Mouse (Mus musculus): ENCODE measurements around the gene Gstt3. TPM values are rescaled to one million over a fixed set of nuclear protein-coding genes. Genes with fewer than 3 reads are reported as not detected.
"Not testable (repeated sequence)": the region's sequence is repeated elsewhere in the genome, so short reads cannot be mapped to it uniquely, and the experiment has no call there.

The Gstt3 gene
- total RNA-seq, 2 experiments from 2014 or later = 19.5 to 30.6 TPM

GRCm38 (mm10) chr10:75785442-75785841 lies 4.2 kb upstream of the Gstt3 start:
- DNase-seq (ENCODE audit: low spot score in 2 of 2) = no peak

DNA sequence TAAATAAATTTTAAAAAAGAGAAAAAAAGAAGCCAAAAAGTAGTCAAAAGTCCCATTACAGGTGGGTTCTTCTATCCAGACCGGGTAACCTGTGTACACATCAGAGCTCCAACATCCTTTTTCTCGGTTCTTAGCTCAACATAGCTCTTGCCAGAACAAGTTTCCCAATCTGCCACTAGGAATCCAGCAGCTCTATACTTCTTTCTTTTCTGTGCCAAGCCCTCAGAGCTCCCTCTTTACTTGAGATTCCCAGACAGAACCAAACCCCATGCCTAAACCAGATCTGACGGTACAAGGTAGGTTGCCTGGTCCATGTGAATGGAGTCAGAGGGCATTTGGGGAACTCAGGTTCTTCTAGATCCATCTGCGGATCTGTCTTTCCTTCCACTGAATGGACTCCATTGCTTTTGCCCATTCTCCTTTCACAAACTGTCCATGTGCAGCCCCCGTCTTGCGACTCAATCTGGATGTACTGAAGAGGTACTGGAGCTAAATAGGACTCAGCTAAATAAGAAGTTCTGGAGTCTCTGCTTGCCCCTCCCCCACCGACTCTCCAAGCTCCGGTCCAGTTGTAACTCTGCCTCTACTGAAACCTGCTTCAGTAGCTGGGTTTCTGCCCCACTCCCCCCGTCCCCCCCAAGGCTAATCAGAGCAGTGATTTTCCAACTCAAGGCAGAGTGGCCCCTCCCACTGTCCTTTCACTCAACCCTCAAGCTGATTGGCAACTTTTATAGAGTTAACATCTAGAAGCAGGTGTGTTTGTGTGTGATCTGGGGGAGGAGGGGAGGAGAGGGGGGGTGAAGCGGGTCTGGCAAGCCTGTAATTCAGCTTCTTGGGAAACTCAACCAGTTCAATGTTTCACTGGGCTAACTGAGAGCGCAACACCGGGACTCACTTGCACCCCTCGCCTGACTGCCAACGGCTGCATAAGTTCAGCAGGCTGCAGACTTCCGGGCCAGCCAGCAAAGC lies 1.7 kb downstream of the Gstt3 start:
- no peak for DNase-seq (ENCODE audit: low spot score in 2 of 2)

GRCm38 (mm10) chr10:75777885-75778284 lies 3.3 kb downstream of the Gstt3 start:
- no peak for DNase-seq (ENCODE audit: low spot score in 2 of 2)

DNA sequence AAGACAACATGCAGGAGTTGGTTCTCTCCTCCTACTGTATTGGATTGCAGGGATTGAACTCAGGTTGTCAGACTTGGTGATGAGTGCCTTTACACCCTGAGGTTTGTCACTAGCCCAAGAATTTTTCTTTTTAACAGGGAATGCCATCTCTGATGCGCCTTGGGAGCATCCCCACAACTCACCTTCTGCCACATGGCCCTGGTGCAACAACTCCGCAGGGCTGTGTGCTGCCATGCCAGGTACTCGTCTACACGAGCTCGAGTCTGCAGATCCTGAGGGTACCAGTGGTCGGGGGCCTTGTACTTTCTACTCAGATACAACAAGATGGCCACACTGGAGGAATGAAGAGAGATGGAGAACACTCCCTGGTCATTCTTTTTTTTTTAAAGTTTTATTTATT lies 4.7 kb downstream of the Gstt3 start:
- no peak for DNase-seq (ENCODE audit: low spot score in 2 of 2)

- DNase-seq (ENCODE audit: low spot score in 2 of 2) = no peak
Observed at GRCm38 (mm10) chr10:75774587-75774986, 6.6 kb downstream of the Gstt3 start.

GRCm38 (mm10) chr10:75774102-75774501 lies 7.1 kb downstream of the Gstt3 start:
- DNase-seq (ENCODE audit: low spot score in 2 of 2) = no peak

DNA sequence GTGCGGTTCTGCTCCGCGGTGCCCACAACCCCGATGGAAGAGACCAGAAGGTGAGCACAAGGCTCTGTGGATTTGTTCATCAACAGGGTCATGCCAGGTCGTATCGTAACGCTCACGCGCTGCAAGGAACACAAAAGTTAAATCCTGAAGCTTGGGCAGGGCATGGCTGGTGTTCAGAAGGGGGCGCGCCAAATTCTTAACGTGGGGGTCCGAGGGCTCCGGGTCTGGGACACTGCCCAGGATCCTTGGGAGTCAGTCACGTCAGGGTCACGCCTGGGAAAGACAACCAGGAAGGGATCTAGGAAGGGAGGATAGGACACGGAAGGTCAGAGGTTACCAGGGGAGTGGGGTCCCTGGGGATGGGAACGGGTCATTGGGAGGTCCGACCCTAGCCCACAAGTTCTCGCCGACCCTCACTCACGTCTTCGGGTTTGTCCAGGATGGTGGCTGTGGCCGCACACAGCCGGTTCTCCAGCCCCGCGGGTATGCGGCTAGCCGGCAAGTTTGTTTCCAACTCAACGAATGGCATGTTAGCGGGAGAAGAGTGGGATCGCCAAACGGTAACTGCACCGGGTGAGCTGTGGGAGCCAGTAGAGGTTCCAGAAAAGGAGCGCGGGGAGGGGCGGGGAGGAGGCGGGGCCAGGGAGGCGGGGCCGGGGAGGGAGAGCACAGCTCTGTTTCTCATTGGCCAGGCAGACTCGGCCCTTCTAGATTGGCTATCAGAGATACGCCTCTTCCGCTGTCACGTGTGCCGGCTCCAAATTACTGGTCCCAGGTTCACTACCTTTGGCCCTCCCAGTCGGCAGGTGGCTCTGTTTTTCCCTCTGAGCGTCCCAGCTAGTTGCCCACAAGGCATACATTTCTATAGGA lies 8.2 kb downstream of the Gstt3 start, which contains the start of gene Ddt:
Gene Ddt (minus strand): TSS at position 620 of the 870 bp plus-strand sequence.
- DNase-seq (ENCODE audit: low spot score in 2 of 2) = peak; percentile 74 to 79

DNA sequence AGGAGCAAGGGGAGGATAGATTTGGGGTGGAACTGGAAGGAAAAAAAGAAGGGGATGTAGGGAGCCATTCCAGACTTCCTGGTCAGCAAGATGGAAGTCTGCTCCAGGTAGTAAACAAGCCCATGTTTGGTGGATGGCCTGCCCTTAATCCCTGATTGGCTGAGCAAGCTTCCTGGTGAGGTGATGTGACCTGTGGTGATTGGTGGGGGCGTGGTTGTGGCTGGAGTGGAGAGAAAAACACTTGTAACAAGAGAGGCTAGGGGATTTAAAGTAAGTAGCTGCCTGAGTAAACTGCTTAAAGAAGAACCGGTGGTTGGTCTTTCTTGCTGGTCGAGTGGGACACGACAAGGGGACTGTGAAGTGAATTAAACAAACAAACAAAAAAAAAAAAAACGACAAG lies 13.5 kb downstream of the Gstt3 start:
- DNase-seq (ENCODE audit: low spot score in 2 of 2) = not testable (repeated sequence)

GRCm38 (mm10) chr10:75766856-75767255 lies 14.4 kb downstream of the Gstt3 start:
- DNase-seq (ENCODE audit: low spot score in 2 of 2) = no peak

DNA sequence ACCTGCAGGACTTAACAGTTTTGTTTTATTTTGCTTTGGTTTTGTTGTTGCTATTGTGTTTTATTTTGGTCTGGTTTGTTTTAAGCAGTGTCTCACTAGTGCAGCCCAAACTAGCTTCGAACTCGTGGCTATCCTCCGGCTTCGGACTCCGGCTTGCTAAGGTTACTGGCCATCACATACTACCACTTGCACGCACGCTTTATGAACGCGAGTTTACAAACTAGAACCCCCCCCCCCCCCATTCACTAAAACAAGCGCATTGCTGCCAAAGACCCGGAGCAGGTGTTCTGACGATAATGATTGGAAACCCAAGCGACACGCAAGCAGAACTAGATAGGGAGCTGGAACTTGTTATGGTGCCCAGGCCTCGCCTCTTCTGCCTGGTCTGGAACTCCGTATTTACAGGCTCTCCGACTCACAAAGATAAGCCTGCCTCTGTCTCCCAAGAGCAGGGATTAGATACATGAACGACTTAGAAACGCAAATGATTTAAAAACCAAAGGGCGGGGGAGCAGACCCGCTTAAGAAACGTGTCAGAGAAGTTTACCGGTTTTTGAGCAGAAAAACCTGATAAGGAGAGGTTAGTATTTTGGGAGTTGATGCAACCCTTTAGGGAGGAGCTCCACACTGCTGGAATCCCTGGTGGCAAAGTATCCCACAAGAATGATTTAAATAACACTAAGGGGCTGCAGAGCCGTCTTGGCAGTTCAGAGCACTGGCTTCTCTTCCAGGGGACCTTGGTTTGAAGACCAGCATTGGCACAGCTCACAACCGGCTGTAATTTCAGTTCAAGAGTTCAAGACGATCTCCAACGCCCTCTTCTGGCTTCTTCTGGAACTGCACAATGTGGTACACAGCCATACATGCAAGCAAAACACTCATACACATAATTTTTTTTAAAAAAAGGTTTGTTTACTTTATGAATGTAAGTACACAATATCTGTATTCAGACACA lies 16.4 kb downstream of the Gstt3 start:
- DNase-seq (ENCODE audit: low spot score in 2 of 2) = peak; percentile 65 to 67

GRCm38 (mm10) chr10:75763682-75764518 lies 17.3 kb downstream of the Gstt3 start, which contains the start of gene Cabin1:
Gene Cabin1, minus strand, starts transcription at chr10:75764341.
- DNase-seq (ENCODE audit: low spot score in 2 of 2) = peak; percentile 92

- DNase-seq (ENCODE audit: low spot score in 2 of 2) = no peak
Observed at GRCm38 (mm10) chr10:75762413-75762812, 18.8 kb downstream of the Gstt3 start.

DNA sequence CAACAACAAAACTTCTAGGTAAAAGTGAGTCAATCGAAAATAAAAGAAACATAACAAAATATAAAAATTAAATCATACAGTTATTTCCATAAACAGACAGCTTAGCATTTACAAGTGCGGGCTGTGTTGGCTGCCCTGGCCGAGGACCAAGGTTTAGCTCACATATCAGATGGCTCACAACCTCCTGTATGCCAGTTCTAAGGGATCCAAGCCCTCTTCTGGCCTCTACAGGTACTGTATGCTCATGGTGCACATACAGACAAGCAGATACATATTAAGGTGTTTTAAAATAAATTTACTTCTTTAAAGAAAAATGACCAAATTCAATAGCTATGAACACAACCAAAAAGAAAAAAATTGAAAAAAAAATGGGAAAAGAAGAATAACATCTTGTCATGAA lies 20.9 kb downstream of the Gstt3 start:
- DNase-seq (ENCODE audit: low spot score in 2 of 2) = no peak

- DNase-seq (ENCODE audit: low spot score in 2 of 2) = no peak
Observed at GRCm38 (mm10) chr10:75756719-75757118, 24.5 kb downstream of the Gstt3 start.

- peak; percentile 70 to 79 for DNase-seq (ENCODE audit: low spot score in 2 of 2)
Observed at GRCm38 (mm10) chr10:75744017-75744416, 37.2 kb downstream of the Gstt3 start.

- no peak for DNase-seq (ENCODE audit: low spot score in 2 of 2)
Observed at GRCm38 (mm10) chr10:75743369-75743768, 37.8 kb downstream of the Gstt3 start.

GRCm38 (mm10) chr10:75740866-75741265 lies 40.3 kb downstream of the Gstt3 start:
- DNase-seq (ENCODE audit: low spot score in 2 of 2) = no peak

DNA sequence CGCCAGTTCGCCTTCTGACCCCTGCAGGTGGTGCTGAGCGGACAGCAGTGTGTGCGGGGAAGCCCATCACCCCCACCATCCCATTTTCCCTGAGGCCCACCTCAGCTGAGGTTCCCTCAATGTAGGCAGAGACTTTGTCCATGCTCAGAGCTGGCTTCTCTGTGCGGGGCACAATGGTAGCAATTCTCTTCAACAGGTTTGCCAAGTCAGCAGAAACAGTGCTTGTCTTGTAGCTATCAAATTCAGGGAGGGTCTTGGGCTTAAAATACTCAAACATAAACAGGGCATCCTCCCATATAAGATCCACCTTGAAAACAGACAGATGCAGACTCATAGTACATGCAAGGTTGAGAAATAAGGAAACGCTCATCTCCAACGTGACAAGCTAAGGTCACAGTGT lies 55.8 kb downstream of the Gstt3 start:
- no peak for DNase-seq (ENCODE audit: low spot score in 2 of 2)
